Mouse (Mus musculus): ENCODE results near the gene Efnb1. TPM values are rescaled to one million over a fixed set of nuclear protein-coding genes. Genes with fewer than 3 reads are reported as not detected.

Gene Efnb1
- polyA plus RNA-seq, 3 experiments from 2014 or later, result 0.28 to 0.67 TPM; not detected in 1

GRCm38 (mm10) chrX:99154358-99154757 lies 18.4 kb downstream of the Efnb1 start:
- ATAC-seq, result no peak

GRCm38 (mm10) chrX:99159020-99159419 lies 23.1 kb downstream of the Efnb1 start:
- no peak for ATAC-seq

GRCm38 (mm10) chrX:99164111-99164510 lies 28.2 kb downstream of the Efnb1 start:
- no peak for ATAC-seq

- no peak for ATAC-seq
Observed at GRCm38 (mm10) chrX:99164855-99165368, 29.0 kb downstream of the Efnb1 start.

- no peak for ATAC-seq
Observed at GRCm38 (mm10) chrX:99167014-99167413, 31.1 kb downstream of the Efnb1 start.

GRCm38 (mm10) chrX:99167550-99167949 lies 31.6 kb downstream of the Efnb1 start:
- ATAC-seq, result no peak

- no peak for ATAC-seq
Observed at GRCm38 (mm10) chrX:99172301-99172700, 36.4 kb downstream of the Efnb1 start.

- ATAC-seq, result no peak
Observed at GRCm38 (mm10) chrX:99185081-99185596, 49.2 kb downstream of the Efnb1 start.

- no peak for ATAC-seq
Observed at GRCm38 (mm10) chrX:99186497-99187435, 50.8 kb downstream of the Efnb1 start.

GRCm38 (mm10) chrX:99191441-99192087 lies 55.6 kb downstream of the Efnb1 start:
- no peak for ATAC-seq

- no peak for ATAC-seq
Observed at GRCm38 (mm10) chrX:99196910-99197309, 61.0 kb downstream of the Efnb1 start.

GRCm38 (mm10) chrX:99198532-99198931 lies 62.6 kb downstream of the Efnb1 start:
- ATAC-seq, result no peak

Other genes with a start within 250 kb of the Efnb1 start
- gene Ophn1, start 245.1 kb upstream of the Efnb1 start, polyA plus RNA-seq (2017; shearing (Covaris generic)), result not detected
- 10 to 100 TPM; 28.2 to 31.7 (median 29.9) TPM for gene Yipf6, start 199.8 kb upstream of the Efnb1 start, polyA plus RNA-seq (2017; shearing (Covaris generic))
- under 1 TPM; 0.38 to 0.83 (median 0.40) TPM for gene Stard8, start 132.9 kb upstream of the Efnb1 start, polyA plus RNA-seq (2017; shearing (Covaris generic))

Measured in inflammation-experienced regulatory T-cells, adult 6 months (primary cell).